Mouse (Mus musculus) ES-E14 (cell line): ENCODE results near the gene Arcn1. TPM values are rescaled to one million over a fixed set of nuclear protein-coding genes. Genes with fewer than 3 reads are reported as not detected.

Experiments used
- DNase-seq: peaks from one replicate; pipeline ENCODE4 v3.0.0-alpha.2; 2013; ENCODE audit warnings: low read depth, low spot score
- H3K27ac ChIP-seq: 2 replicates; pipeline ENCODE4 v1.5.1; 2012; ENCODE audit warnings: low read depth, mild to moderate bottlenecking, low read length, moderate library complexity, mixed read lengths; ENCODE audit not compliant: poor library complexity, insufficient read depth, severe bottlenecking
- H3K36me3 ChIP-seq: 2 replicates; pipeline ENCODE4 v1.6.1; 2012; ENCODE audit warnings: mild to moderate bottlenecking, low read length, moderate library complexity, mixed read lengths; ENCODE audit not compliant: control insufficient read depth, poor library complexity, insufficient read depth, severe bottlenecking
- H3K4me1 ChIP-seq, 2 experiments: fragments of 150-350 bp in 1 of 2; sonication (generic) in 1 of 2; 2 replicates each; pipeline ENCODE4 v1.6.1; 2012; ENCODE audit warnings: low read length in 2 of 2, mild to moderate bottlenecking in 1 of 2, mixed read lengths in 1 of 2; ENCODE audit not compliant: control insufficient read depth in 2 of 2, insufficient read depth in 2 of 2, poor library complexity in 1 of 2
- H3K4me3 ChIP-seq, 2 experiments: fragments of 150-350 bp in 1 of 2; sonication (generic) in 1 of 2; 2 replicates each; pipeline ENCODE4 v1.5.1; 2012; ENCODE audit warnings: low read length in 2 of 2, low read depth in 1 of 2, mild to moderate bottlenecking in 1 of 2, mixed read lengths in 1 of 2; ENCODE audit not compliant: insufficient read depth in 1 of 2, poor library complexity in 1 of 2, severe bottlenecking in 1 of 2
- H3K9ac ChIP-seq: 2 replicates; pipeline ENCODE4 v1.6.1; 2012; ENCODE audit warnings: low read depth, mild to moderate bottlenecking, low read length, mixed read lengths; ENCODE audit not compliant: poor library complexity, insufficient read depth, severe bottlenecking
- H3K9me3 ChIP-seq: fragments of 150-350 bp; sonication (generic); 2 replicates; pipeline ENCODE4 v1.6.1; 2012; ENCODE audit warnings: low read depth, mild to moderate bottlenecking, low read length; ENCODE audit not compliant: control insufficient read depth, insufficient read depth
- CHD2 ChIP-seq: IDR thresholded peaks from 2 replicates; pipeline ENCODE4 v1.6.1; 2014; ENCODE audit warnings: mild to moderate bottlenecking, low read depth, low read length, inconsistent platforms
- HCFC1 ChIP-seq: IDR thresholded peaks from 2 replicates; pipeline ENCODE4 v1.6.1; 2012; ENCODE audit warnings: low read length, inconsistent platforms, borderline replicate concordance; ENCODE audit not compliant: insufficient read depth
- MAFK ChIP-seq: IDR thresholded peaks from 2 replicates; pipeline ENCODE4 v1.6.1; 2014; ENCODE audit warnings: mild to moderate bottlenecking, low read depth, low read length, inconsistent platforms; ENCODE audit not compliant: insufficient read depth
- ZC3H11A ChIP-seq: IDR thresholded peaks from 2 replicates; pipeline ENCODE4 v1.6.1; 2012; ENCODE audit warnings: low read depth, mild to moderate bottlenecking, inconsistent platforms, low read length, borderline replicate concordance
- ZNF384 ChIP-seq: IDR thresholded peaks from 2 replicates; pipeline ENCODE4 v1.6.1; 2012; ENCODE audit warnings: low read depth, low read length, inconsistent platforms
- in situ Hi-C, 2 experiments: fragments of 600-800 bp; cut with MboI; formaldehyde crosslinking; loops; one replicate each; pipeline ENCODE4 v1.15.1; 2025; ENCODE audit warnings: low sequenced_read_pairs in 2 of 2, inconsistent platforms in 1 of 2; ENCODE audit not compliant: unreplicated experiment in 2 of 2
- total RNA-seq: library from RNA; depleted of rRNA; stranded (reverse); fragments of 300-350 nt; gene quantifications from 2 replicates; pipeline ENCODE4 v1.2.3, GENCODE M21; 2012

The Arcn1 gene
- total RNA-seq, 1 experiment: 72.3 TPM

- Histone ChIP-seq H3K27ac (no peak overlapping the region), H3K36me3 (no peaks in the 10 kb centered on the region), H3K9ac (no peak overlapping the region), H3K4me3 (no peak overlapping the region), H3K4me1 (peaks cover 0 to 6% of the 10 kb centered on the region in 2 experiments; a peak in 1 of 4 replicates), H3K9me3 (no peaks in the 10 kb centered on the region)
- TF ChIP-seq MAFK (no peak), ZC3H11A (no peak), CHD2 (no peak), ZNF384 (no peak), HCFC1 (no peak)
- DNase-seq: no peak
- in situ Hi-C loops: no loop called here
Observed at GRCm38 (mm10) chr9:44699730-44700129, 67.9 kb downstream of the Arcn1 start.

- peaks cover 0 to 6% of the 10 kb centered on the region in 2 experiments; a peak in 1 of 4 replicates for H3K4me1 ChIP-seq
- no peak overlapping the region for H3K4me3 ChIP-seq
- H3K9me3 ChIP-seq: no peaks in the 10 kb centered on the region
- no peaks in the 10 kb centered on the region for H3K36me3 ChIP-seq
- no peak for TF ChIP-seq HCFC1
- TF ChIP-seq CHD2: no peak
- no peak for TF ChIP-seq MAFK
- no peak for TF ChIP-seq ZNF384
- no peak for TF ChIP-seq ZC3H11A
- no peak overlapping the region for H3K27ac ChIP-seq
- DNase-seq: no peak
- in situ Hi-C loops: no loop called here
- H3K9ac ChIP-seq: no peak overlapping the region
Observed at GRCm38 (mm10) chr9:44699196-44699595, 68.4 kb downstream of the Arcn1 start.

GRCm38 (mm10) chr9:44697866-44698265 is 69.8 kb downstream of the Arcn1 start:
- in situ Hi-C loops: no loop called here
- H3K36me3 ChIP-seq: peaks cover 3% of the 10 kb centered on the region; the same call in 1 of the 2 replicates
- TF ChIP-seq ZC3H11A: no peak
- TF ChIP-seq MAFK: no peak
- TF ChIP-seq ZNF384: no peak
- no peak for TF ChIP-seq CHD2
- TF ChIP-seq HCFC1: no peak

GRCm38 (mm10) chr9:44693071-44693470 is 74.6 kb downstream of the Arcn1 start:
- DNase-seq: no peak
- peaks cover 3% of the 10 kb centered on the region; the same call in 1 of the 2 replicates for H3K36me3 ChIP-seq
- H3K4me1 ChIP-seq: peaks cover 2 to 12% of the 10 kb centered on the region in 2 experiments; a peak in 2 of 4 replicates
- H3K9me3 ChIP-seq: no peaks in the 10 kb centered on the region
- in situ Hi-C loops: no loop called here
- H3K27ac ChIP-seq: no peak overlapping the region
- TF ChIP-seq ZNF384 (no peak), CHD2 (no peak), ZC3H11A (no peak), MAFK (no peak), HCFC1 (no peak)
- H3K4me3 ChIP-seq: no peak overlapping the region
- H3K9ac ChIP-seq: no peak overlapping the region

More at GRCm38 (mm10) chr9:44697866-44698265, 69.8 kb downstream of the Arcn1 start:
- peak overlapping the region; percentile 8; the same call in 1 of the 2 replicates for H3K9ac ChIP-seq
- no peak for DNase-seq
- no peaks in the 10 kb centered on the region for H3K9me3 ChIP-seq
- H3K4me3 ChIP-seq: peak overlapping the region; percentile 42 to 46; a peak in 3 of 4 replicates
- H3K27ac ChIP-seq: no peak overlapping the region
- peaks cover 0 to 10% of the 10 kb centered on the region in 2 experiments; a peak in 2 of 4 replicates for H3K4me1 ChIP-seq
